Mouse (Mus musculus) limb, embryonic 15.5 days (tissue): ENCODE measurements around the gene Cstb. TPM values are rescaled to one million over a fixed set of nuclear protein-coding genes. Genes with fewer than 3 reads are reported as not detected.
"Not testable (repeated sequence)": the region's sequence is repeated elsewhere in the genome, so short reads cannot be mapped to it uniquely, and the experiment has no call there.

ENCODE experiments used
- ATAC-seq: fragments of 200-750 bp; cut with Nextera tagmentation; 2 replicates; pipeline ENCODE4 v1.8.0; 2017; ENCODE audit warnings: low read depth, moderate TSS enrichment; ENCODE audit not compliant: insufficient number of reproducible peaks, low FRiP score, low TSS enrichment
- H3K27ac ChIP-seq: fragments of 300-500 bp; sonication (generic); 2 replicates; pipeline ENCODE4 v1.5.1; 2015; ENCODE audit warnings: moderate library complexity, mild to moderate bottlenecking, inconsistent platforms
- H3K27me3 ChIP-seq: fragments of 300-500 bp; sonication (generic); 2 replicates; pipeline ENCODE4 v1.6.1; 2015; ENCODE audit warnings: inconsistent platforms
- H3K36me3 ChIP-seq: fragments of 300-500 bp; sonication (generic); 2 replicates; pipeline ENCODE4 v1.6.1; 2015; ENCODE audit warnings: inconsistent platforms
- H3K4me1 ChIP-seq: fragments of 300-500 bp; sonication (generic); 2 replicates; pipeline ENCODE4 v1.6.1; 2015; ENCODE audit warnings: inconsistent platforms
- H3K4me2 ChIP-seq: fragments of 300-500 bp; sonication (generic); 2 replicates; pipeline ENCODE4 v1.6.1; 2015; ENCODE audit warnings: mild to moderate bottlenecking, inconsistent platforms
- H3K4me3 ChIP-seq: fragments of 300-500 bp; sonication (generic); 2 replicates; pipeline ENCODE4 v1.5.1; 2015; ENCODE audit warnings: mild to moderate bottlenecking, inconsistent platforms
- H3K9ac ChIP-seq: fragments of 300-500 bp; sonication (generic); 2 replicates; pipeline ENCODE4 v1.6.1; 2015; ENCODE audit warnings: inconsistent platforms
- H3K9me3 ChIP-seq: fragments of 300-500 bp; sonication (generic); 2 replicates; pipeline ENCODE4 v1.6.1; 2016; ENCODE audit warnings: inconsistent platforms
- WGBS: fragments of 180-500 bp; shearing (Covaris S2); methylation state at CpG from one replicate; pipeline ENCODE4 v1.1.7; 2015; 5-methylcytosine and 5-hydroxymethylcytosine counted together
- polyA plus RNA-seq: library from polyadenylated mRNA; unstranded; fragments of >200 nt; fragmentation: Nextera tagmentation; extraction: Ambion mirVana; gene quantifications from 2 replicates; pipeline ENCODE4 v1.2.1, GENCODE M21; 2015

The Cstb gene
- polyA plus RNA-seq, 1 experiment from 2014 or later = 319 TPM

DNA sequence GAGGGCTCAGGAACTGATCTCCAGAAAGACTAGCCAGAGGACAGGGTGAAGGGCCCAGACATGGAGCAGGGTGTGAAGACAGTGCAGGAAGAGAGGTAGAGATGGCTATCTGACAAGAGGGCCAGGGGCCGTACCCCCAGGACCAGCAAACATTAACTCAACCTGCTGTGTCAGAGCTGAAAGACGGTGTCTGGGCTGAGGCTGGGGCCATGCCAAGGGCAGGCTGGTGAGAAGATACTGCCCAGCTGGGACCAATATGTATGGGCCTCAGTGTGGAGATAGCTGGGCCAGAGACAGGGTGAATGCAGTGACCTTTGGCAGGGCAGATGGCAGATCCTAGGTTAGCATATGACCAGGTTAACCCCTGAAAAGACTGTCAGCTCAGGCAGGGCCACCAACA lies 24.3 kb upstream of the Cstb start:
- H3K9ac ChIP-seq = no peak overlapping the region
- H3K27me3 ChIP-seq = no peaks in the 10 kb centered on the region
- no peaks in the 10 kb centered on the region for H3K9me3 ChIP-seq
- no peak overlapping the region for H3K4me3 ChIP-seq
- no peak overlapping the region for H3K4me2 ChIP-seq
- 85% methylated on average over 2 of the region's 2 CpGs for WGBS
- H3K36me3 ChIP-seq = peaks cover 64% of the 10 kb centered on the region
- ATAC-seq = no peak
- no peak overlapping the region for H3K27ac ChIP-seq
- H3K4me1 ChIP-seq = peaks cover 5% of the 10 kb centered on the region

GRCm38 (mm10) chr10:78402301-78402922 lies 23.1 kb upstream of the Cstb start:
- 92% methylated on average over 14 of the region's 14 CpGs for WGBS
- Histone ChIP-seq H3K36me3 (peaks cover 77% of the 10 kb centered on the region), H3K4me3 (no peak overlapping the region), H3K9ac (no peak overlapping the region), H3K4me2 (no peak overlapping the region), H3K4me1 (no peaks in the 10 kb centered on the region), H3K27me3 (no peaks in the 10 kb centered on the region), H3K27ac (no peak overlapping the region), H3K9me3 (no peaks in the 10 kb centered on the region)
- ATAC-seq = no peak

- Histone ChIP-seq H3K27me3 (no peaks in the 10 kb centered on the region), H3K27ac (no peak overlapping the region), H3K4me3 (no peak overlapping the region), H3K36me3 (peaks cover 95% of the 10 kb centered on the region), H3K4me2 (no peak overlapping the region), H3K9me3 (no peaks in the 10 kb centered on the region), H3K9ac (no peak overlapping the region), H3K4me1 (peaks cover under 1% of the 10 kb centered on the region; the same call in 1 of the 2 replicates)
- WGBS = 90% methylated on average over 6 of the region's 6 CpGs
- ATAC-seq = no peak
Measured at GRCm38 (mm10) chr10:78406152-78406551, 19.3 kb upstream of the Cstb start.

- WGBS = 90% methylated on average over 4 of the region's 4 CpGs
- peaks cover 11% of the 10 kb centered on the region for H3K4me1 ChIP-seq
- no peak for ATAC-seq
Measured at GRCm38 (mm10) chr10:78407132-78407531, 18.3 kb upstream of the Cstb start.

GRCm38 (mm10) chr10:78409035-78409788 lies 16.3 kb upstream of the Cstb start:
- Histone ChIP-seq H3K27me3 (no peaks in the 10 kb centered on the region), H3K4me1 (peaks cover 17% of the 10 kb centered on the region), H3K9ac (no peak overlapping the region), H3K9me3 (no peaks in the 10 kb centered on the region), H3K4me2 (no peak overlapping the region), H3K4me3 (no peak overlapping the region), H3K27ac (no peak overlapping the region), H3K36me3 (peaks cover 64% of the 10 kb centered on the region)
- WGBS = 81% methylated on average over 9 of the region's 9 CpGs
- ATAC-seq = no peak

More at GRCm38 (mm10) chr10:78407132-78407531, 18.3 kb upstream of the Cstb start:
- Histone ChIP-seq H3K36me3 (peaks cover 85% of the 10 kb centered on the region), H3K27ac (no peak overlapping the region), H3K4me2 (no peak overlapping the region), H3K9me3 (no peaks in the 10 kb centered on the region), H3K27me3 (no peaks in the 10 kb centered on the region), H3K9ac (0 out of 2 replicates have a peak overlapping the region, but pooled peaks have one; percentile 1), H3K4me3 (no peak overlapping the region)

DNA sequence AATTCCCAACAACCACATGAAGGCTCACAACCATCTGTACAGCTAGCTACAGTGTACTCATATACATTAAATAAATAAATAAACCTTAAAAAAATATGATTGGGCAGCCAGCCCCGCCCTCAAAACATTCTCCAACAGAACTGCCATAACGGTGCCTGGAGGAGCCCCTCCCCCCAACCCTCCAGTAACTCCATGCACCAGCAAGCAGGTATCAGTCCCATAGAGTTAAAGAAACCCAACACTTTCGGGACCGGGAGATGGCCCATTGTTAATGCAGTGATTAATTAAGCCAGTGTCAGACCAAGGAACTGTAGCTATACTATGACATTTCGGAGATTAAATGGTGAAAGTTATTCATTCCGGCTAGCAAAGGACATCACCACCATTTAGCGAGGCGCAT lies 13.6 kb upstream of the Cstb start:
- ATAC-seq = no peak
- Histone ChIP-seq H3K27me3 (no peaks in the 10 kb centered on the region), H3K9me3 (no peaks in the 10 kb centered on the region), H3K9ac (peak overlapping the region; percentile 96), H3K36me3 (peaks cover 43% of the 10 kb centered on the region), H3K4me3 (peak overlapping the region; percentile 99), H3K27ac (peak overlapping the region; percentile 91), H3K4me1 (peaks cover 17% of the 10 kb centered on the region), H3K4me2 (peak overlapping the region; percentile 67)
- WGBS = 13% methylated on average over 8 of the region's 8 CpGs

GRCm38 (mm10) chr10:78412319-78413151 lies 12.9 kb upstream of the Cstb start, which contains the start of gene Rrp1:
Gene Rrp1, minus strand, starts transcription at chr10:78413043.
- Histone ChIP-seq H3K9me3 (no peaks in the 10 kb centered on the region), H3K9ac (peak within 1 kb of the TSS; percentile 96), H3K27ac (peak within 1 kb of the TSS; percentile 91), H3K4me1 (peaks cover 17% of the 10 kb centered on the region), H3K36me3 (peaks cover 36% of the 10 kb centered on the region), H3K27me3 (no peaks in the 10 kb centered on the region), H3K4me3 (peak within 1 kb of the TSS; percentile 99), H3K4me2 (peak within 1 kb of the TSS; percentile 67)
- ATAC-seq = peak; percentile 81
- WGBS = under 1% methylated on average over 70 of the region's 70 CpGs

- Histone ChIP-seq H3K36me3 (peaks cover 32% of the 10 kb centered on the region), H3K9ac (peak overlapping the region; percentile 96; the same call in 1 of the 2 replicates), H3K27me3 (no peaks in the 10 kb centered on the region), H3K4me3 (peak overlapping the region; percentile 99), H3K4me1 (peaks cover 17% of the 10 kb centered on the region), H3K27ac (peak overlapping the region; percentile 91; the same call in 1 of the 2 replicates), H3K9me3 (no peaks in the 10 kb centered on the region), H3K4me2 (peak overlapping the region; percentile 67)
- WGBS = 36% methylated on average over 7 of the region's 7 CpGs
- ATAC-seq = peak; percentile 32
Measured at GRCm38 (mm10) chr10:78413152-78413520, 12.3 kb upstream of the Cstb start.

- H3K4me3 ChIP-seq, H3K27ac ChIP-seq, H3K9ac ChIP-seq, H3K4me2 ChIP-seq, H3K9me3 ChIP-seq, ATAC-seq, H3K27me3 ChIP-seq: not testable (repeated sequence)
- peaks cover 14% of the 10 kb centered on the region for H3K36me3 ChIP-seq
- 89% methylated on average over 4 of the region's 4 CpGs for whole genome bisulfite sequencing
- peaks cover 17% of the 10 kb centered on the region for H3K4me1 ChIP-seq
Measured at GRCm38 (mm10) chr10:78414936-78415335, 10.5 kb upstream of the Cstb start.

GRCm38 (mm10) chr10:78417888-78418287 lies 7.6 kb upstream of the Cstb start:
- H3K27ac ChIP-seq = no peak overlapping the region
- H3K9me3 ChIP-seq = no peaks in the 10 kb centered on the region
- H3K9ac ChIP-seq = no peak overlapping the region
- peaks cover 6% of the 10 kb centered on the region for H3K4me1 ChIP-seq
- no peak for ATAC-seq
- H3K36me3 ChIP-seq = 0 out of 2 replicates have a peak, but pooled peaks cover 3% of the 10 kb centered on the region
- H3K4me2 ChIP-seq = no peak overlapping the region
- H3K27me3 ChIP-seq = no peaks in the 10 kb centered on the region
- no peak overlapping the region for H3K4me3 ChIP-seq
- WGBS = 52% methylated on average over 5 of the region's 5 CpGs

DNA sequence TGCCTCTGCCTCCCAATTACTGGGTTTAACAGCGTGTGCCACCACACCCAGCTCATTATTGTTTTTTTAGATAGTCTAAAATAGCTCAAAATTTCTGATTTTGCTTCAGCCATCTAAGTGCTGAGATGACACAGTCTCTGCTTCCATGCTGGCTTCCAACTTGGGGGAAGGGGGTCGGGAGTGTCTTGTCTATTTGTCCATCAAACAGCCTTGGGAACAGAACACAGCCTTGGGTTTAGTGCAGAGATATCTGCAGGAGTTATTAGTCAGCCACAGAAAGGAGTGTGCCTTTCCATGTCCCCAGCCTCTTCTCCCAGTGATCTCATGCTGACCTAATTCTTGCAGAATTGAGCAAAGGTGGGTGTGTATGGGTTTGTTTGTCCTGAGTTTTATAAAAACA lies 6.7 kb upstream of the Cstb start:
- WGBS = 73% methylated on average over 2 of the region's 2 CpGs

More for the DNA sequence above, 6.7 kb upstream of the Cstb start:
- no peak overlapping the region for H3K9ac ChIP-seq
- no peaks in the 10 kb centered on the region for H3K9me3 ChIP-seq
- no peak overlapping the region for H3K4me3 ChIP-seq
- 0 out of 2 replicates have a peak, but pooled peaks cover 3% of the 10 kb centered on the region for H3K36me3 ChIP-seq
- no peaks in the 10 kb centered on the region for H3K27me3 ChIP-seq
- H3K27ac ChIP-seq = no peak overlapping the region
- ATAC-seq = no peak
- no peak overlapping the region for H3K4me2 ChIP-seq
- H3K4me1 ChIP-seq = no peaks in the 10 kb centered on the region; the same call in 1 of the 2 replicates
